Mouse (Mus musculus) neural tube, embryonic 13.5 days (tissue): Measurements from ENCODE around the gene Gpx8. TPM values are rescaled to one million over a fixed set of nuclear protein-coding genes. Genes with fewer than 3 reads are reported as not detected.

Experiments used
- ATAC-seq: fragments of 200-750 bp; cut with Nextera tagmentation; 2 replicates; pipeline ENCODE4 v1.8.0; 2017; ENCODE audit warnings: low read depth, mild to moderate bottlenecking, moderate TSS enrichment, moderate library complexity
- H3K27ac ChIP-seq: fragments of 300-500 bp; sonication (generic); replicated peaks from 2 replicates; pipeline ENCODE4 v1.5.1; 2015; ENCODE audit warnings: moderate library complexity, mild to moderate bottlenecking, inconsistent platforms
- H3K27me3 ChIP-seq: fragments of 300-500 bp; sonication (generic); 2 replicates; pipeline ENCODE4 v1.6.1; 2015; ENCODE audit warnings: mild to moderate bottlenecking, inconsistent platforms
- H3K36me3 ChIP-seq: fragments of 300-500 bp; sonication (generic); 2 replicates; pipeline ENCODE4 v1.6.1; 2015; ENCODE audit warnings: mild to moderate bottlenecking, inconsistent platforms
- H3K4me1 ChIP-seq: fragments of 300-500 bp; sonication (generic); replicated peaks from 2 replicates; pipeline ENCODE4 v1.6.1; 2015; ENCODE audit warnings: inconsistent platforms
- H3K4me2 ChIP-seq: fragments of 300-500 bp; sonication (generic); 2 replicates; pipeline ENCODE4 v1.6.1; 2015; ENCODE audit warnings: inconsistent platforms, mild to moderate bottlenecking, moderate library complexity
- H3K4me3 ChIP-seq: fragments of 300-500 bp; sonication (generic); 2 replicates; pipeline ENCODE4 v1.5.1; 2015; ENCODE audit warnings: mild to moderate bottlenecking, inconsistent platforms
- H3K9ac ChIP-seq: fragments of 300-500 bp; sonication (generic); 2 replicates; pipeline ENCODE4 v1.6.1; 2015; ENCODE audit warnings: moderate library complexity, mild to moderate bottlenecking, inconsistent platforms
- H3K9me3 ChIP-seq: fragments of 300-500 bp; sonication (generic); 2 replicates; pipeline ENCODE4 v1.6.1; 2016; ENCODE audit warnings: inconsistent platforms
- WGBS: fragments of 180-500 bp; shearing (Covaris S2); methylation state at CpG from one replicate; pipeline ENCODE4 v1.1.7; 2015; 5-methylcytosine and 5-hydroxymethylcytosine counted together
- polyA plus RNA-seq: library from polyadenylated mRNA; unstranded; fragments of >200 nt; fragmentation: Nextera tagmentation; extraction: Ambion mirVana; gene quantifications from 2 replicates; pipeline ENCODE4 v1.2.1, GENCODE M21; 2015

Gpx8 gene
- polyA plus RNA-seq, 1 experiment from 2014 or later = 94.9 TPM

- no peaks in the 10 kb centered on the region for H3K36me3 ChIP-seq
- H3K27ac ChIP-seq = no peak overlapping the region
- peak; percentile 49 for ATAC-seq
- H3K27me3 ChIP-seq = no peaks in the 10 kb centered on the region
- H3K9ac ChIP-seq = no peak overlapping the region
- no peak overlapping the region for H3K4me3 ChIP-seq
- H3K9me3 ChIP-seq = no peaks in the 10 kb centered on the region
- H3K4me2 ChIP-seq = no peak overlapping the region
- H3K4me1 ChIP-seq = peaks cover 5% of the 10 kb centered on the region
Measured at GRCm38 (mm10) chr13:113047018-113047417, 808 bp upstream of the Gpx8 start.

- WGBS = 25% methylated on average over 18 of the region's 18 CpGs
Measured at GRCm38 (mm10) chr13:113045458-113046110, 626 bp downstream of the Gpx8 start.

GRCm38 (mm10) chr13:113044876-113045275 lies 1.3 kb downstream of the Gpx8 start:
- ATAC-seq = no peak
- Histone ChIP-seq H3K4me1 (peaks cover 5% of the 10 kb centered on the region), H3K27ac (no peak overlapping the region), H3K27me3 (no peaks in the 10 kb centered on the region), H3K9ac (0 out of 2 replicates have a peak overlapping the region, but pooled peaks have one; percentile 49), H3K4me3 (peak overlapping the region; percentile 43), H3K4me2 (peak overlapping the region; percentile 62), H3K36me3 (no peaks in the 10 kb centered on the region), H3K9me3 (no peaks in the 10 kb centered on the region)
- WGBS = 81% methylated on average over 3 of the region's 3 CpGs

More at GRCm38 (mm10) chr13:113045458-113046110, 626 bp downstream of the Gpx8 start:
- Histone ChIP-seq H3K4me1 (peaks cover 5% of the 10 kb centered on the region), H3K27me3 (no peaks in the 10 kb centered on the region), H3K36me3 (no peaks in the 10 kb centered on the region), H3K27ac (no peak overlapping the region; the same call in 1 of the 2 replicates), H3K9me3 (no peaks in the 10 kb centered on the region), H3K4me2 (peak overlapping the region; percentile 62), H3K4me3 (peak overlapping the region; percentile 43), H3K9ac (peak overlapping the region; percentile 49)
- no peak for ATAC-seq

GRCm38 (mm10) chr13:113035852-113036251 lies 10.4 kb downstream of the Gpx8 start:
- Histone ChIP-seq H3K36me3 (no peaks in the 10 kb centered on the region), H3K27me3 (peaks cover 50% of the 10 kb centered on the region), H3K9ac (no peak overlapping the region), H3K27ac (no peak overlapping the region), H3K4me3 (peak overlapping the region; percentile 53), H3K9me3 (no peaks in the 10 kb centered on the region), H3K4me2 (peak overlapping the region; percentile 97), H3K4me1 (peaks cover 26% of the 10 kb centered on the region)
- WGBS = 0% methylated on average over 4 of the region's 4 CpGs
- peak; percentile 84 for ATAC-seq

- ATAC-seq = no peak
- Histone ChIP-seq H3K27me3 (peaks cover 58% of the 10 kb centered on the region), H3K9me3 (no peaks in the 10 kb centered on the region), H3K4me3 (peak within 1 kb of the TSS; percentile 53), H3K9ac (peak within 1 kb of the TSS; percentile 70), H3K27ac (no peak within 1 kb of the TSS), H3K4me1 (peaks cover 26% of the 10 kb centered on the region), H3K4me2 (peak within 1 kb of the TSS; percentile 97), H3K36me3 (no peaks in the 10 kb centered on the region)
- WGBS = under 1% methylated on average over 46 of the region's 46 CpGs
Measured at GRCm38 (mm10) chr13:113034950-113035421, 11.2 kb downstream of the Gpx8 start, which contains the start of gene Cdc20b. Cdc20b (plus strand) TSS chr13:113035111.

GRCm38 (mm10) chr13:113034271-113034886 lies 11.8 kb downstream of the Gpx8 start:
- no peaks in the 10 kb centered on the region for H3K36me3 ChIP-seq
- 3% methylated on average over 11 of the region's 11 CpGs for WGBS
- H3K4me2 ChIP-seq = peak overlapping the region; percentile 97
- H3K4me3 ChIP-seq = peak overlapping the region; percentile 53
- H3K9ac ChIP-seq = peak overlapping the region; percentile 70; the same call in 1 of the 2 replicates
- no peaks in the 10 kb centered on the region for H3K9me3 ChIP-seq
- H3K4me1 ChIP-seq = peaks cover 26% of the 10 kb centered on the region
- no peak for ATAC-seq
- H3K27ac ChIP-seq = no peak overlapping the region
- H3K27me3 ChIP-seq = peaks cover 64% of the 10 kb centered on the region

- no peaks in the 10 kb centered on the region for H3K9me3 ChIP-seq
- H3K4me3 ChIP-seq = no peak overlapping the region
- peaks cover 78% of the 10 kb centered on the region for H3K27me3 ChIP-seq
- no peaks in the 10 kb centered on the region for H3K36me3 ChIP-seq
- H3K27ac ChIP-seq = no peak overlapping the region
- no peak overlapping the region for H3K9ac ChIP-seq
- H3K4me2 ChIP-seq = peak overlapping the region; percentile 80; the same call in 1 of the 2 replicates
- H3K4me1 ChIP-seq = peaks cover 26% of the 10 kb centered on the region
- no peak for ATAC-seq
Measured at GRCm38 (mm10) chr13:113032831-113033230, 13.4 kb downstream of the Gpx8 start.

- peak; percentile 69 for ATAC-seq
- no peaks in the 10 kb centered on the region for H3K9me3 ChIP-seq
- H3K27ac ChIP-seq = peak overlapping the region; percentile 42; the same call in 1 of the 2 replicates
- no peaks in the 10 kb centered on the region for H3K36me3 ChIP-seq
- peak overlapping the region; percentile 80 for H3K4me2 ChIP-seq
- under 1% methylated on average over 40 of the region's 40 CpGs for WGBS
- H3K4me3 ChIP-seq = peak overlapping the region; percentile 60
- H3K27me3 ChIP-seq = peaks cover 74% of the 10 kb centered on the region
- H3K4me1 ChIP-seq = peaks cover 26% of the 10 kb centered on the region
- H3K9ac ChIP-seq = peak overlapping the region; percentile 75
Measured at GRCm38 (mm10) chr13:113031792-113032571, 14.2 kb downstream of the Gpx8 start.

GRCm38 (mm10) chr13:113031351-113031750 lies 14.9 kb downstream of the Gpx8 start:
- peaks cover 74% of the 10 kb centered on the region for H3K27me3 ChIP-seq
- peak; percentile 9; the same call in 1 of the 2 replicates for ATAC-seq
- peak overlapping the region; percentile 75 for H3K9ac ChIP-seq
- H3K36me3 ChIP-seq = no peaks in the 10 kb centered on the region
- H3K9me3 ChIP-seq = no peaks in the 10 kb centered on the region
- peak overlapping the region; percentile 80 for H3K4me2 ChIP-seq
- H3K4me1 ChIP-seq = peaks cover 26% of the 10 kb centered on the region
- H3K4me3 ChIP-seq = peak overlapping the region; percentile 60
- H3K27ac ChIP-seq = 0 out of 2 replicates have a peak overlapping the region, but pooled peaks have one; percentile 42
- WGBS = under 1% methylated on average over 7 of the region's 7 CpGs

GRCm38 (mm10) chr13:113023274-113024143 lies 22.7 kb downstream of the Gpx8 start:
- Histone ChIP-seq H3K27ac (no peak overlapping the region), H3K4me1 (no peaks in the 10 kb centered on the region), H3K9me3 (no peaks in the 10 kb centered on the region), H3K4me3 (no peak overlapping the region), H3K4me2 (no peak overlapping the region), H3K27me3 (peaks cover 24% of the 10 kb centered on the region), H3K9ac (no peak overlapping the region), H3K36me3 (no peaks in the 10 kb centered on the region)
- 84% methylated on average over 17 of the region's 17 CpGs for WGBS
- ATAC-seq = no peak

GRCm38 (mm10) chr13:113022467-113022866 lies 23.7 kb downstream of the Gpx8 start:
- Histone ChIP-seq H3K27ac (no peak overlapping the region), H3K4me3 (no peak overlapping the region), H3K36me3 (no peaks in the 10 kb centered on the region), H3K4me2 (no peak overlapping the region), H3K9me3 (no peaks in the 10 kb centered on the region), H3K4me1 (no peaks in the 10 kb centered on the region), H3K27me3 (peaks cover 17% of the 10 kb centered on the region), H3K9ac (no peak overlapping the region)
- WGBS = 72% methylated on average over 8 of the region's 8 CpGs
- ATAC-seq = no peak
